Mouse (Mus musculus) MN1 (cell line): ENCODE measurements around the gene Usp24.

Experiments
- DNase-seq: peaks from one replicate; pipeline ENCODE4 v3.0.0-alpha.2; 2016; ENCODE audit warnings: low spot score

Gene Usp24

DNA sequence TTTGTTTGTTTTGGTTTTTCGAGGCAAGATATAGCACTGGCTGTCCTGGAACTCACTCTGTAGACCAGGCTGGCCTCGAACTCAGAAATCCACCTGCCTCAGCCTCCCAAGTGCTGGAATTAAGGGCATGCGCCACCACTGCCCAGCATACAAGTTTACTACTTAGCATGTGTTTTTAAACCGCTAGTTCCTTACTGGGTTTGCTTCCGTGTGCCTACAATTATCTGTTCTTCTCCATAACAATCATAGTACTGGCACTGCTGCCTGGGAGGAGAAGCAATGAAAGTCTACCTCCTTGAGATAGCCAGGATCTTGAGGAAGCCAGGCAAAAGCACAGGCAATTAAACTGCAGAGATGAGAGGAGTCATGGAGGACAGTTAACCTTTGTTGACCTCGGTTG lies 112.6 kb downstream of the Usp24 start:
- DNase-seq = no peak

DNA sequence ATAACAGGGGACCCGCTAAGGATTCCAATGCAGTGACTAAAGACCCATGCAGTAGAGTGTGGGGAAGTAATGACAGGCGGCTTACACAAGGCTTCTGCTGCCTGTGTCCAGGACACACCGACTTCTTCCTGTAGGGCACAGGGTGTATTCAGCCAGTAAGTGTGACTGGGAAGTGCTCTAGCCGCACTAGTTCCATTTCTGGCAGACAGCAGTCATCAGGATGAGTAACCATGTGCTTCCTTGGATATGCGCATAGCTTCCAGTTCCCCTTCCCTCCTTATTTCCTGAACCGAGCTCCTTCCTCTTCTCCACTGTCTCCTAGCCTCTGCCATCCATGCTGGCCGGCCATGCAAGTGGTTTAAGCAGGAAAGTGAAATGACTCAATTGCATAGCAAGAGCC lies 113.1 kb downstream of the Usp24 start:
- no peak for DNase-seq

DNA sequence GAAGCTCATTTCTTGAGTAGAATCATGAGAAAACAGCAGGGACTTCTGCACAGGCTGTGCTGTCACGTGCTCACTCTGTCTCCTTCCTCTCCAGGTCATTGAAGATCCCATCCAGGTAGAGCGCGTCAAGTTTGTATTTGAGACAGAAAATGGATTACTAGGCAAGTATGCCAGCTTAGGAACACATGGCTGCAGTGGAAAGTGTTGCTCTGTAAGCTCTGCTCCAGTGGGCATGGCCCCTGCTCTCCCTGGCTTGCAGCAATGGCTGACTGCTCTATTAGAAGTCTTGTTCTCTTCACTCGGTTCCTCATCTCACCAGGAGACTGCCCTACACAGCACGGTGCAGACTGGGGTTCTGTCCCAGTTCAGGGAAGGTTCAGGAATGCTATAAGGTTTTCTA lies 114.4 kb downstream of the Usp24 start:
- DNase-seq = no peak

DNA sequence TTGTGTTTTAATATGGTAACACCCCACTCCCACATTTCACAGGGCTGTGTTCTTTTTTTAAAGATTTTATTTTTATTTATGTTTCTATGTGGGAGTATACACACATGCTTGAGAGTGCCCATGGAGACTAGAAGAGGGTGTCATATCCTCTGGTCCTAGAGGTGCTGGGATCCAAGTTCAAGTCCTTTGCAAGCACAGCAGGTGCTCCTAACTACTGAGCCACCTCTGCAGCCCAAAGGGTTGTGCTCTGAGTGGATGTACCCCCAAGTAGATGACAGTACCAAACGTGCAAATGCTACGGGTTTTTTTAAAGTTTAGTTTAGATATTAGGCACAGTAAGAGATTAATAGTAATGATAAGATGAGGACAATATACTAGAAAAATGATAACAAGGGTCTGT lies 119.4 kb downstream of the Usp24 start:
- DNase-seq = no peak

DNA sequence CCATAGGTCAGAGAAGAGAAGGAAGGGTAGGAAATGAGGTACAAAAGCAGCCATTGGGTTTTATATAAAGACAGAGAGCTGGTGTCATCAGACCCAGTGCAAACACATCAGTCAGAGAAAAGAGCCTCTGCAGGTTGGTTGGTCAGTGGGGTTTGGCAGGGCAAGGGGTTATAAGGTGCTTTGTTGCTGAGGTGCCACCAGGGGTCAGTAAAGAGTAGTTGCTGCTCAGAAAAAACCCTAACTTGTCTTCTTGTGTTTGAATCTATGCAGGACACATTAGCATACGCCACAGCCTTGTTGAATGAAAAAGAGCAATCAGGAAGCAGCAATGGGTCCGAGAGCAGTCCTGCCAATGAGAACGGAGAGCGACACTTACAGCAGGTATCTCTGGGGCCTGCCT lies 120.5 kb downstream of the Usp24 start:
- DNase-seq = peak; percentile 8

DNA sequence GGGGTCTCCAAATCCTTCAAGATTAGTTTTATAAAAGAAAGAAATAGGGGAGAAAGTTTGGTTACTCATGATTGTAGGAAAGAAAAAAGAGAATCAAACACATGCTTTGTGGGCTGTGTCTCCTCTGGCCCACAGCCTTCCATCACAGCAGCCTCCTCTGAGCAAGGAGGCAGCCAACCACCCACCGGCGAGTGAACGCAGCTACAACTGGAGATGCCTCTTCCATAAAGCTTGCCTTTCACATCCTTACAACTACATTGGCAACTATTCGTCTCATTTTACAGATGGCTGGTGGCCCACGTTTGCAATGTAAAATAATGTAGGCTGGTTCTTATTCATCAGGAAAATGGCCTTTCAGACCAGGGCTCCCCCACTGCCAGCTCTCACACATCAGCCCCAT lies 121.2 kb downstream of the Usp24 start:
- DNase-seq = no peak

DNA sequence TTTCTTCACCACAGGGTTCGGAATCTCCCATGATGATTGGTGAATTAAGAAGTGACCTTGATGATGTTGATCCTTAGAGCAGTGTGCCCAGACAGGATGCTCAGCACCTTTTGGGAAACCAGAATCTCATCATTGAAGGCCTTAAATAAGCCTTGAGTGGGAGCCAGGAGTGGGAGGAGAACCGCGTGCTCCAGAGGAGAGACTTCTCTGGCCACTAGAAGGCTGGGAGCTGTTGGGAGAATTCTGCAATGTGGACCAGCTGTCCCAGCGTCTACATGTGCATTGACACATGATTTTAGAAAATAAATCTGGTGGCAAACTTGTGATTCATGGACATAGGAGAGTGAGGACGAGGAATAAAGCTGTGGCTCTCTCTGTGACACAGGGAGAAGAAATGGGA lies 122.8 kb downstream of the Usp24 start:
- DNase-seq = no peak

DNA sequence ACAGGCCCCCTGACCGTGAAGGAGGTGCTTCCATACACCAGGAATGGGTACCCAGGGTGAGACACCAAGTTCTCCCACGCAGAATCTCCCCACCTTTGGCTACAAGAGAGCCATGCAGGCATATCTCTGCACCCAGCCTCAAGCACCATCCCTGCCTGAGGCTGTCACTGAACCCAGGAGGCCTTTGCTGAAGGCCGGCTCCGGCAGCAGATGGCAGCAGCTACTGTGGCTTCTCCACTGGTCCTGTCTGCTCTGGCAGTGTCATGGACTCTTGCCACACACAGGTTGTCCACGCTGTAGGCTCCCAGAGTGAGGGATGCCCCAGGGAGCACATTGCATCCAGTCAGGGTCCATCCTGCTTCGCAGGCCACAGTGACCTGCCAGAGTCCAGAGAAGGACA lies 127.2 kb downstream of the Usp24 start:
- DNase-seq = no peak

DNA sequence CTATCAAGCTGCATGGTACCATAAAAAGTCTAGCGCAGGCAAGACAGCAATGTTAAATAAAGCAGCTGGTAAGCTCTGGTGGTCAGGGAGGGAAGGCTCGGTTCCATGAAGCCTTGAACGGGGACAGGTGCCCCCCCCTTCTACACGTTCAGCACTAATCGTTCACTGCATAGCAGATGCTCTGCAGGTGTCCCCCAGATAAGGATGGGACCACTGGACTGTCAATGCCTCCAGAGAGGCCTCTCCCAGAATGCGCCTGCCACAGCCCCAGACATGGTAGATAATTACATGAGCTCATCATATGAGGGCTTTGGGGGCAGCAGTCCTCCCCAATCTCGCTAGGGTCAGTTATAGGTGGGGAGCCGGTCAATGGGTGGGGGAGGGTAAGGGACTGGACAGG lies 133.3 kb downstream of the Usp24 start:
- DNase-seq = no peak

DNA sequence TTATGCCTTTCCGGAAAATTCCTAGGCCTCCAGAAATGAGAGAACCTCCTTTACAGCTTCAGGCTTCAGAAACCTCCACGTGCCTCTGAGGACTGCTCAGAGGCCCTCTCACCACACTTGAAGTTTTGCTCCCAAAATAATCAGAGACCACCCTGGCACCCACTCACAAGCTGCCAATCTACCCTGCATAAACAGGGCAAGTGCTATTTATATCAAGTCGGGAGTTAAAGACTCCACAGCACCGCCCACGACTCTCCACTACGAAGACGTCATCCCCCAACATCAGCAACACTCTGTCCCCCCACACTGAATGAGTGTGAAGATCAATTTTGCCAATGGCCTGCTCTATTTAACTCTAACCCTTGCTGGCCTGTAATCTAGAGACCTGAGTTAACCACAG lies 136.4 kb downstream of the Usp24 start:
- DNase-seq = no peak

DNA sequence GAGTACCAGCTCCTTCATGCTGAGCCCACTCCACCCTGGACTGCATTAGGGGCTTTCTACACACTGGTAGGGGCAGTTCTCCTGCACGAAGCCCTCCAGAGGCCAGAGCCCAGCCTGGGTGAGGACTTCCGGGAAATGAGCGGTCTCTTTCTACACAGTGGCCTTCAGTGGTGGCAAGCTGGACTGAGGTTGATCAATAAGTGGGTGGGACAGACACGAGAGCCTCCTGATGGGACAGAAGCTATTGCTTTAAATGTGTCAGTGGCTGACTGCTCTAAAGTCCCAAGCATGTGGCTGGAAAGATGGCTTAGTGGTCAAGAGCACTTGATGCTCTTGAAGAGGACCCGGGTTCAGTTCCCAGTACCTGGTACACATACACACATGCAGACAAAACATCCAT lies 137.1 kb downstream of the Usp24 start:
- no peak for DNase-seq

DNA sequence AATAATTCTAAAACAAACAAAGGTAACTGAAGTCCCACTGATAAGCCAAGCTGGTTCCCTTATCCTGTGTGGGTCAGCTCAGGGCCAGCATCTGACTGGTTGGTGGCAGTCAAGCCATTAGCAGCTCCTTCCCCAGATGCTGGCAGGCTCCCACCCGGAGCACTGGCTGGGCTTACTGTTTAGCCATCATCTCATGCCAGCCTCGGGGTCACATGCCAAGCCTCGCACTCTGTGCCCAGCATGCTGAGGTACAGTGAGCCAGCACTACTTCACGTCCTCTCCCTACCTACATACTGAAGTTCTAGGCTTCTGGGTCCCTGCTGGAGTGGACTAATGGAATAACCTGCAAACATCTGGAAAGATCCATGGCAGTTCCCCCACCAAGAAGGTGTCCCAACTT lies 137.5 kb downstream of the Usp24 start:
- DNase-seq = no peak

DNA sequence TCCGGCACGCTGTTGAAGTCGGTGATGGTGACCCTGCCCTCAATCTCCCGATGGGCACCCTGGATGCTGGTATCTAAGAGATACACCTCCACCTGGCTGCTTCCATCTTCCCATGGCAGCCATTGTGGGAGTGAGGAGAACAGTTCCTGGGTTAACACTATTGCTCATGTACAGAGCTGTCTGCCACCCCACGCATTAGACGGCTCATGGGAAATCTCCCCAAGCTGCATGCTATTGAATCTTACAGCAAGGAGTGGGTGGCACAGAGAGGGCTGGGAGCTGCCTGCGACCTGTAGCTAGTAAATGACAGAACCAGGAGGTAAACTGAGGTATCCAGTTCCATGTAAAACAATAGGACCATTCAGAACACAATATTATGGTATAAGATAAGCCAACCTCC lies 138.5 kb downstream of the Usp24 start:
- no peak for DNase-seq

DNA sequence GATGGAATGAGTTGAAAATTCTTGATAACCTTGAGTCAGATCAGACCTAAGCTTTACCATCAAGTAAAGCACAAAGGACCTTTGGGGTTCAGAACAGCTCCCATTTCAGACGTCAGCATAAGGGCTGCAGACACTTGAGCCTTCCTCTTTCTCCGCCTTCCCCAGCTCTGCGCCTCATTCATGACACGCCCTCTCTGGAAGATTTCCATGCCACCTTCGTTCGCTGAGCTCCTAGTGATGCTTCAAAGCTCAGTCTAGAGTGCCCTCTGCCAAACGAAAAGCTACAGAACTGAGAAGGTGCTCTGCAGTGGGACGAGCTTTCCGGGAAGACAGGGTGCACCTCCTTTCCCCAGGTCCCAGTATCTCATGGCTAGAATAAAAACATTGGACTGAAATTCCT lies 146.0 kb downstream of the Usp24 start:
- no peak for DNase-seq

DNA sequence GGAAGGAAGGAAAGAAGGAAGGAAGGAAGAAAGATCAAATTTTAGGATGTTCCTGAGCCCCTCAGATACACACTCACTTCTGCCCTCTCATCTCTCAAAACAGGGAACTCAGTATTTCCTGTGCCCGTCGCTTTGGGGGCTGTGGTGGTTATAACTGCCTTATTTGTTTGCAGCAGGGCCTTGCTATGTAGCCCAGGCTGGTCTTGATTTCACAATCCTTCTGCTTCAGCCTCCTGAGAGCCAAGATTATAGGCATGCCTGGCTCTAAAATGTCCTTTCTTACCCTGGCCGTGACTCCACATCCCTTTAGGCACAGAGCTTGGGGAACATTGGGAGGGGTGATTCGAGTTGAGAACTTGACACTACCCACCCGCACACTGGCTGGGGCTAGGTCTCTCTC lies 146.5 kb downstream of the Usp24 start:
- no peak for DNase-seq

DNA sequence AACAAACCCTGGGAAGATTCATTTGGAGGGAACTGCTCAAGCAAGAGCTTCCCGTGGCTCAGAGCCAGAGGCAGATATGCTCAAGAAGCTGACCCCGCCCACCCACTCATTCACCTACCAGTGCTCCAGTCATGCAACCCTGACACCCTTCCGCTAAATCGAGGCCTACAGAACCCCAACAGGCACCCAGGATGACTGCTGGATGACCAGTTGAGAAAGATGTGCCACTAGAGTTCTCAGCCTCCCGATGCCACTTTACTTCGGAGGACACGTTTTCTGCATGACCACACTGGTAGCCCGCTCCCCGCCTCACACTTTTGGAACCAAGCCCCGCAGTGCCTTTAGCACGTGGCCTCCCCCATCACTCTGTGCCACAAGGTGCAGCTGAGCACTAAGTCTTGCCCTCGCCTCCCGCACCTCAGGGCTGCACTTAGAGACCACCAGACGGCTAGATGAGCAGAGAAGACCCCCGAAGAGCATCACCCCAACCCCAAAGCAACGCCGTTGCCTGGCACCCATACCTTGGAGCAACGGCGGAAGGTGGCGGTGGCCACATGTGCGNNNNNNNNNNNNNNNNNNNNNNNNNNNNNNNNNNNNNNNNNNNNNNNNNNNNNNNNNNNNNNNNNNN lies 147.3 kb downstream of the Usp24 start:
- DNase-seq = no peak

DNA sequence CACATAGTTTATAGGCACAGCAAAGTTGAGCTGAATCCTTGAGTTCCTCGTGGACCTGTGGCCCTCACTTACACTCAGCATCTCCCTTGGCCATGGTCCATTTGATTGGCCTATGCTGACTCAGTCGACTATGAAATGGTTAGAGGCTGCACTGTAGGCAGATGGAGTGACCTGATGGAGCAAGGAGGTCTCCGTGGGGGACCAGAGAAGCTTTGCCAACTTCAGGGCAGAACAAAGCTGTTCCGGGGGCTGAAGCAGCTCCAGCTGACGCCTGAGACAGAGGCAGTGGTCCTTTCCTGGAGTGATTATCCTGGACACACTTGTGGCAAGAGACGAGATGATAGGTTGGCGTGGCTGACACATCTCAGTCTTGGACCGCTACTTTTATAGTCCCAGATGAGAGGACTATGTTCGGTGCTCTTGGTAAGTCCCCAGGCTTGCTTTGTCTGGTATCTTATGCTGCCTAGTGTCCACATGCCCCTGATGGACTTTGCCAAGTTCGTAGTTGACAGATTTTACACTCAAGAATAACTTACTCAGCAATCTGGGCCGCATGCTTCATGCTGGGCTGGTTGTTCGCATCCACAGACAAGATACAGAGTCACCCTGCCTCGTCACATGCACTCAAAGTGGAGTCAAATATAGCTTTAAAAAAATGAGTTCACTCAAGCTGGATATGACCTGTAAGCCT lies 151.6 kb downstream of the Usp24 start:
- no peak for DNase-seq

DNA sequence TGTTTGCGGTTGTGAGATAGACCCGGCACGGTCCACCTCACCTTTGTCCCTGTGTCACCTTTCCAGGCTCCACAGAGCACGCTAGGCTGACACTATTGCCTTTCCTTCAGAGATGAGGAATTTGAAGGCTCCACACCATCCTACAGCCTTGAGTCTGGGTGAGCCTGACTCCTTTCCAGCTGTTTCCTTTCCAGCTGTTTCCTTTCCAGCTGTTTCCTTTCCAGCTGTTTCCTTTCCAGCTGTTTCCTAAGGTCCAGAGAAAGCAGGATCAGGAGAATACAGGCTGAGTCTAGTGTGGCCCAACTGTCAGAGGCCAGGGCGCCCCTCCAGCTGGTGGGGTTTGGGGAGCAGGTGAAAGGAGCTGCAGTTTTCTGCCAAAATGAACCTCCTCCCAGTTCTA lies 154.9 kb downstream of the Usp24 start:
- DNase-seq = no peak

DNA sequence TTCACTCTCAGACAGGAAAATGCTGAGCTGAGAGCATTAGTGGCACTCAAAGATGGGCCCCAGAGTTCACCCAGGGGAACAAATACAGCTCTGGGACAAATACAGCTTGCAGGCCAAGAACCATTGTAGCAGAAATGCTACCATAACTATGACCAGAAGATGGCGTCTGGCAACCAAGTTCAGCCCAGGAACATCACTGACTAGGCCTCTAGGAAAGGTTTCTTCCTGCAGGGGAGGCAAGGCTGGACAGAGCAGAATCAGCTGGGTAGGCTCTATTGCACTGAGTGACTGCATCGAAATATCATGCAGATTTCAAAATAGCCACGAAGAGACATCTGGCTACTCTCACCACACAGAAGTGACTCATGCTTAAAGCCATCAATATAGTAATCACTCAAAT lies 156.3 kb downstream of the Usp24 start:
- DNase-seq = peak; percentile 62

DNA sequence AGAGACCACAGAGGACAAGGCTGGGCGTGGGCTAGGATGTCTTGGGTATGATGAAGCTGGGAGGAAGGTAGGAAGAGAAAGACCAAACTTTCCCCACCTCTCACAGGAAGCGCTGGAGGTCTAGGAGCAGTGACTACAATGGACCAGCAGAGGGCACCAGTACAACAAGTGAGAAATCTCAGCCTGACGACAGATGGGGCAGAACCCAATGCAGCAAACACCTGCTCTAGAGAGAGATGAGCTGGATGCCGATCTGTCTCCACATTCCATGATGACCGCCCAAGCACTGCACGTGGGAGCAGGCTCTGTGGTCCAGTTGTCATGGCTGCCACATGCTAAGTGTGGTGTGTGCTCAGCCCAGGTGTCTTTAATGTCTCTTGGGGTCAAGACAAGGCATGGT lies 158.2 kb downstream of the Usp24 start:
- DNase-seq = peak; percentile 56

DNA sequence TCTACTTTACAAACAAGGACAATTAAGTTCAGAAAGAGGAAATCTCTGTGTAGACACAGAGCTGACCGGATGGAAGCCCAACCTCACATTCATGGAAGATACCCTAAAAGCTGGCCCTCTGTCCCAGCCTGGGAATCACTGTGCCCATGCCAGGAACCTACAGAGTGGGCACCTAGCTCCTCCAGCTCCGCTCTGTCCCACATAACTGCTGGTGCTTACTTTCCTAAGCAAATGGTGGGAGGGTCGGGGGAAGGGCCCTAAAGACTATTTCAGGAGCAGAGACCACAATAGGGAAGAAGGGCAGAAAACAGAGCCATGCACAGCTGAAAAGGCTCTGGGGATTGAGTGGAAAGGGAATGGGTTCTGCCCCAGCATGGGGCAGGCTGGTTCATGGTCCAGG lies 164.5 kb downstream of the Usp24 start:
- DNase-seq = no peak

DNA sequence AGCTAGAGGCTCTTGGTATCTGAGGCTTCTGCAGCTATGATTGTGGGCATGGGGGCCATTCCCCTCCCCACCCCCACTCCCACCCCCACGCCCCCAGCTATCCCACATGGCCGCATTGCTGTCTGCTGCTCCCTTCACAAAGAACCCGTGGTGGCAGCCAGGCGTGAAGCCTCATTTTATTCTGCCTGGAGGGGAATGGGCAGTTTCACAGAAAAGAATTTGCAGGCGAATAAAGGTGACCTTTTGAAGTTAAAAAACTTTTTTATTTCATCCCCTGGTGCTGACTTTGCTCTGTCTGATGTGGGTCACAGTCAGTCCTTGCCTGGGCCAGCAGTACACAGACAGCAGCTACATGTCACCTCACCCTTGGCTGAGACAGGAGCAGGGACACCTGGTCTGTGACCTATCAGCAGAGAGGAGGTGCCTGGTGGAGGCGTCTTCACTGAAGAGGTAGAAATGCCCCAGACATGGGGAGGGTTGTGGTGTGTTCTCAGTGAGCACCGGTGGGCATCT lies 167.3 kb downstream of the Usp24 start:
- DNase-seq = no peak

DNA sequence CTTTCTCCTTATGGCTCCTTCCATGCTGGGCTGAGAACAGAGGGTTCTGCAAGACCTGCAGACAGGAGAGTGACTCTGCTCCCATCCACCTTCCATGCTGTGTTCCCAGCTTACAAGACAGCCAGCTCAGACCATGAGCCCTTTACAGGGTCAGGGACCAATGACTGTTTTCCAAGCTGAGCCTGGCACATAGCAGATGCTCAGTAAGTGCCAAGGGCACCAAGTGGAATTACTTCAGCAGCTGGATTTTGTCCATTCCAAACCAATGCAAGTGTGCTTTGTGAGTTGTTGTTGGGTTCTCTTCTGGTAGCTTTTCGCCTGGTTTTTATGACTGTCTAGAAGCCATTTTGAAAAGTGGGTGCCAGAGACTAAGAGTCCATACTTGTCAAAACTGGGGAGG lies 167.8 kb downstream of the Usp24 start:
- DNase-seq = no peak

DNA sequence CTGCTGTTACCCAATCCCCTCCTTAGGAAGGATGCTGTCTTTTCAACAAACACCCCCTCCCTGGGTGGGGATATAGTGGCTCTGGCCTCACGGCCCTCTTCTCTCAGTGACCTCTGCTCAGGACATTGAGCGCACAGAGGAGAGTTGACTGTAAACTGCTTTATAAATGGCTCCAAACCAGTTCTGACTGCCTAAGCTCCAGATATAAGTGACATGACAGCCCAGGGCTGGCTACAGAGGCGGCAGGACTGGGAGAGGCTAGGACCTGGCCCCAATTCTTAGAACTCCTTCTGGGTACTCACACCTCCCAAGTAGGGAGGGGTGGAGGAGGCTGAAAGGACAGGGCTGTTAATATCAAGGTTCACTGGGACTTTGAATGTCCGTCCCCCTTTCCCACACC lies 174.6 kb downstream of the Usp24 start:
- DNase-seq = no peak
